Mouse (Mus musculus): Measurements from ENCODE around the gene Disp3. TPM values are rescaled to one million over a fixed set of nuclear protein-coding genes. Genes with fewer than 3 reads are reported as not detected.

Disp3 gene
- polyA plus RNA-seq, 1 experiment from 2014 or later = 0.16 TPM

- no peak overlapping the region for H3K4me3 ChIP-seq (ENCODE audit: low read length)
- H3K9me3 ChIP-seq (ENCODE audit: low read length) = no peaks in the 10 kb centered on the region
- no peak overlapping the region for H3K9ac ChIP-seq (replicated peaks; ENCODE audit: low read length)
- no peaks in the 10 kb centered on the region for H3K4me1 ChIP-seq (ENCODE audit: insufficient read depth, low read length)
- ATAC-seq (ENCODE audit: low FRiP score, low TSS enrichment) = 0 out of 2 replicates have a peak, but pooled peaks have one; percentile 57
- peaks cover 3% of the 10 kb centered on the region; the same call in 1 of the 2 replicates for H3K27me3 ChIP-seq (ENCODE audit: insufficient read depth, low read length)
- H3K27ac ChIP-seq (ENCODE audit: low read length) = no peak overlapping the region
- no peaks in the 10 kb centered on the region for H3K36me3 ChIP-seq (ENCODE audit: insufficient read depth, low read length)
- H3K4me2 ChIP-seq (replicated peaks; ENCODE audit: low read depth, low read length) = no peak overlapping the region
- 15% methylated on average over 5 of the region's 5 CpGs for WGBS
These were observed 5.6 kb upstream of the Disp3 start for GRCm38 (mm10) chr4:148293319-148293718.

GRCm38 (mm10) chr4:148291849-148292248, 4.1 kb upstream of the Disp3 start:
- no peak overlapping the region for H3K4me2 ChIP-seq (replicated peaks; ENCODE audit: low read depth, low read length)
- no peaks in the 10 kb centered on the region for H3K4me1 ChIP-seq (ENCODE audit: insufficient read depth, low read length)
- no peak overlapping the region for H3K27ac ChIP-seq (ENCODE audit: low read length)
- peaks cover 18% of the 10 kb centered on the region for H3K27me3 ChIP-seq (ENCODE audit: insufficient read depth, low read length)
- H3K9ac ChIP-seq (replicated peaks; ENCODE audit: low read length) = no peak overlapping the region
- no peaks in the 10 kb centered on the region for H3K36me3 ChIP-seq (ENCODE audit: insufficient read depth, low read length)
- H3K4me3 ChIP-seq (ENCODE audit: low read length) = no peak overlapping the region
- WGBS = 66% methylated on average over 10 of the region's 10 CpGs
- no peak for ATAC-seq (ENCODE audit: low FRiP score, low TSS enrichment)
- H3K9me3 ChIP-seq (ENCODE audit: low read length) = no peaks in the 10 kb centered on the region

GRCm38 (mm10) chr4:148291080-148291479, 3.3 kb upstream of the Disp3 start:
- ATAC-seq (ENCODE audit: low FRiP score, low TSS enrichment) = no peak
- no peak overlapping the region for H3K4me3 ChIP-seq (ENCODE audit: low read length)
- WGBS = 80% methylated on average over 2 of the region's 2 CpGs
- no peak overlapping the region for H3K4me2 ChIP-seq (replicated peaks; ENCODE audit: low read depth, low read length)
- no peak overlapping the region for H3K9ac ChIP-seq (replicated peaks; ENCODE audit: low read length)
- H3K9me3 ChIP-seq (ENCODE audit: low read length) = no peaks in the 10 kb centered on the region
- no peaks in the 10 kb centered on the region for H3K4me1 ChIP-seq (ENCODE audit: insufficient read depth, low read length)
- H3K36me3 ChIP-seq (ENCODE audit: insufficient read depth, low read length) = no peaks in the 10 kb centered on the region
- H3K27me3 ChIP-seq (ENCODE audit: insufficient read depth, low read length) = peaks cover 24% of the 10 kb centered on the region
- H3K27ac ChIP-seq (ENCODE audit: low read length) = no peak overlapping the region

GRCm38 (mm10) chr4:148288055-148288549, 337 bp upstream of the Disp3 start:
- peak overlapping the region; percentile 48 for H3K4me3 ChIP-seq (ENCODE audit: low read length)
- H3K4me2 ChIP-seq (replicated peaks; ENCODE audit: low read depth, low read length) = peak overlapping the region; percentile 71
- no peak overlapping the region for H3K27ac ChIP-seq (ENCODE audit: low read length)
- peak overlapping the region; percentile 38; the same call in 1 of the 2 replicates for H3K9ac ChIP-seq (replicated peaks; ENCODE audit: low read length)
- no peaks in the 10 kb centered on the region for H3K9me3 ChIP-seq (ENCODE audit: low read length)
- H3K36me3 ChIP-seq (ENCODE audit: insufficient read depth, low read length) = no peaks in the 10 kb centered on the region
- ATAC-seq (ENCODE audit: low FRiP score, low TSS enrichment) = peak; percentile 87
- no peaks in the 10 kb centered on the region for H3K4me1 ChIP-seq (ENCODE audit: insufficient read depth, low read length)
- peaks cover 27% of the 10 kb centered on the region for H3K27me3 ChIP-seq (ENCODE audit: insufficient read depth, low read length)
- WGBS = 3% methylated on average over 32 of the region's 32 CpGs

- H3K9me3 ChIP-seq (ENCODE audit: low read length) = no peaks in the 10 kb centered on the region
- H3K4me1 ChIP-seq (ENCODE audit: insufficient read depth, low read length) = no peaks in the 10 kb centered on the region
- no peak for ATAC-seq (ENCODE audit: low FRiP score, low TSS enrichment)
- H3K9ac ChIP-seq (replicated peaks; ENCODE audit: low read length) = no peak overlapping the region
- peak overlapping the region; percentile 71 for H3K4me2 ChIP-seq (replicated peaks; ENCODE audit: low read depth, low read length)
- under 1% methylated on average over 20 of the region's 20 CpGs for WGBS
- H3K4me3 ChIP-seq (ENCODE audit: low read length) = peak overlapping the region; percentile 48
- H3K36me3 ChIP-seq (ENCODE audit: insufficient read depth, low read length) = no peaks in the 10 kb centered on the region
- H3K27me3 ChIP-seq (ENCODE audit: insufficient read depth, low read length) = peaks cover 27% of the 10 kb centered on the region
- H3K27ac ChIP-seq (ENCODE audit: low read length) = no peak overlapping the region
These were observed 724 bp downstream of the Disp3 start for GRCm38 (mm10) chr4:148287041-148287440.

- Histone ChIP-seq H3K36me3 (ENCODE audit: insufficient read depth, low read length) (no peaks in the 10 kb centered on the region), H3K27me3 (ENCODE audit: insufficient read depth, low read length) (peaks cover 27% of the 10 kb centered on the region), H3K27ac (ENCODE audit: low read length) (no peak overlapping the region), H3K4me1 (ENCODE audit: insufficient read depth, low read length) (no peaks in the 10 kb centered on the region), H3K4me2 (replicated peaks; ENCODE audit: low read depth, low read length) (no peak overlapping the region), H3K4me3 (ENCODE audit: low read length) (0 out of 2 replicates have a peak overlapping the region, but pooled peaks have one; percentile 48), H3K9me3 (ENCODE audit: low read length) (no peaks in the 10 kb centered on the region), H3K9ac (replicated peaks; ENCODE audit: low read length) (no peak overlapping the region)
- peak; percentile 53; the same call in 1 of the 2 replicates for ATAC-seq (ENCODE audit: low FRiP score, low TSS enrichment)
- WGBS = 18% methylated on average over 22 of the region's 22 CpGs
These were observed 1.3 kb downstream of the Disp3 start for GRCm38 (mm10) chr4:148286226-148287031.

- Histone ChIP-seq H3K27me3 (ENCODE audit: insufficient read depth, low read length) (peaks cover 27% of the 10 kb centered on the region), H3K4me1 (ENCODE audit: insufficient read depth, low read length) (no peaks in the 10 kb centered on the region)
- 39% methylated on average over 13 of the region's 13 CpGs for WGBS
These were observed 3.5 kb downstream of the Disp3 start for GRCm38 (mm10) chr4:148284219-148284618.

GRCm38 (mm10) chr4:148276816-148277491, 10.8 kb downstream of the Disp3 start:
- no peaks in the 10 kb centered on the region for H3K4me1 ChIP-seq (ENCODE audit: insufficient read depth, low read length)
- no peak overlapping the region for H3K4me2 ChIP-seq (replicated peaks; ENCODE audit: low read depth, low read length)
- H3K4me3 ChIP-seq (ENCODE audit: low read length) = no peak overlapping the region
- no peaks in the 10 kb centered on the region for H3K36me3 ChIP-seq (ENCODE audit: insufficient read depth, low read length)
- no peak for ATAC-seq (ENCODE audit: low FRiP score, low TSS enrichment)
- no peak overlapping the region for H3K27ac ChIP-seq (ENCODE audit: low read length)
- no peak overlapping the region for H3K9ac ChIP-seq (replicated peaks; ENCODE audit: low read length)
- peaks cover 16% of the 10 kb centered on the region for H3K27me3 ChIP-seq (ENCODE audit: insufficient read depth, low read length)
- 9% methylated on average over 4 of the region's 4 CpGs for WGBS
- no peaks in the 10 kb centered on the region for H3K9me3 ChIP-seq (ENCODE audit: low read length)

More at GRCm38 (mm10) chr4:148284219-148284618, 3.5 kb downstream of the Disp3 start:
- no peak for ATAC-seq (ENCODE audit: low FRiP score, low TSS enrichment)
- Histone ChIP-seq H3K27ac (ENCODE audit: low read length) (no peak overlapping the region), H3K9ac (replicated peaks; ENCODE audit: low read length) (no peak overlapping the region), H3K4me2 (replicated peaks; ENCODE audit: low read depth, low read length) (no peak overlapping the region), H3K9me3 (ENCODE audit: low read length) (no peaks in the 10 kb centered on the region), H3K36me3 (ENCODE audit: insufficient read depth, low read length) (no peaks in the 10 kb centered on the region), H3K4me3 (ENCODE audit: low read length) (no peak overlapping the region)

GRCm38 (mm10) chr4:148274671-148275070, 13.1 kb downstream of the Disp3 start:
- H3K27ac ChIP-seq (ENCODE audit: low read length) = no peak overlapping the region
- H3K27me3 ChIP-seq (ENCODE audit: insufficient read depth, low read length) = peaks cover 35% of the 10 kb centered on the region
- H3K9me3 ChIP-seq (ENCODE audit: low read length) = no peaks in the 10 kb centered on the region
- no peak for ATAC-seq (ENCODE audit: low FRiP score, low TSS enrichment)
- H3K4me2 ChIP-seq (replicated peaks; ENCODE audit: low read depth, low read length) = no peak overlapping the region
- no peak overlapping the region for H3K9ac ChIP-seq (replicated peaks; ENCODE audit: low read length)
- H3K4me1 ChIP-seq (ENCODE audit: insufficient read depth, low read length) = no peaks in the 10 kb centered on the region
- H3K4me3 ChIP-seq (ENCODE audit: low read length) = no peak overlapping the region
- 68% methylated on average over 3 of the region's 3 CpGs for WGBS
- H3K36me3 ChIP-seq (ENCODE audit: insufficient read depth, low read length) = no peaks in the 10 kb centered on the region
